Mouse (Mus musculus) gastrocnemius, adult 2 months (tissue): ENCODE results near the gene Cbx5. TPM values are rescaled to one million over a fixed set of nuclear protein-coding genes. Genes with fewer than 3 reads are reported as not detected.

ENCODE experiments used
- DNase-seq: peaks from one replicate; pipeline ENCODE4 v3.0.0; 2022
- H3K27ac ChIP-seq: fragments of 200-600 bp; 2 replicates; pipeline ENCODE4 v1.8.1; 2022; ENCODE audit warnings: mild to moderate bottlenecking
- H3K4me3 ChIP-seq: fragments of 200-600 bp; 2 replicates; pipeline ENCODE4 v1.8.1; 2022; ENCODE audit warnings: mild to moderate bottlenecking, moderate library complexity
- CTCF ChIP-seq: fragments of 200-600 bp; IDR thresholded peaks from 2 replicates; pipeline ENCODE4 v1.8.1; 2022; ENCODE audit warnings: antibody characterized with exemption, mild to moderate bottlenecking, moderate library complexity
- intact Hi-C: fragments of 180-260 bp; cut with DNase I; formaldehyde crosslinking; loops from one replicate; pipeline ENCODE4 v1.15.1; 2025
- total RNA-seq, 2 experiments: library from RNA; stranded (reverse); gene quantifications; 2 replicates each; pipeline ENCODE4 v1.2.3; 2021

Cbx5 gene
- total RNA-seq, 2 experiments from 2014 or later = 24.4 to 36.6 TPM

DNA sequence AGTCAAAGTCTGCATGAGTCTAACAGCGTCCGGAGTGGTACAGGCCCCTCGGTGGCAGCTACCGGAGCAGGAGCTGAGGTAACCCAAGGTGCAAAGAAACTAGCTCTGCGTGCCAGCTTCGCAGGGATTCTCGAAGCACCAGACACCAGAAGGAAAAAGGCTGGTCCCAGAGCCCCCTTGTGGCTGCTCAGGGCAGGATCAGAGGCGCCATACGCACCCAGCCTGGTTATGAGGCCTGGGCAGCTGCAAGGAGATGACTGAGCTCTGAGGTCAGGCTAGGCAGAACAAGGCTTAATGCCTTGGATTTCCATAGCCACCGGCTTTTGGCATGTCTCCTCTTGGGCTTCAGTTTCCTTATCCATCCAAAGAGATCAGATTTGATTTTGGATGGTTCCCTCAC lies 67.1 kb downstream of the Cbx5 start:
- TF ChIP-seq CTCF = peak; percentile 88
- DNase-seq = peak; percentile 89
- intact Hi-C loops = no loop called here
- H3K27ac ChIP-seq = peak overlapping the region; percentile 41
- 0 out of 2 replicates have a peak overlapping the region, but pooled peaks have one; percentile 1 for H3K4me3 ChIP-seq

DNA sequence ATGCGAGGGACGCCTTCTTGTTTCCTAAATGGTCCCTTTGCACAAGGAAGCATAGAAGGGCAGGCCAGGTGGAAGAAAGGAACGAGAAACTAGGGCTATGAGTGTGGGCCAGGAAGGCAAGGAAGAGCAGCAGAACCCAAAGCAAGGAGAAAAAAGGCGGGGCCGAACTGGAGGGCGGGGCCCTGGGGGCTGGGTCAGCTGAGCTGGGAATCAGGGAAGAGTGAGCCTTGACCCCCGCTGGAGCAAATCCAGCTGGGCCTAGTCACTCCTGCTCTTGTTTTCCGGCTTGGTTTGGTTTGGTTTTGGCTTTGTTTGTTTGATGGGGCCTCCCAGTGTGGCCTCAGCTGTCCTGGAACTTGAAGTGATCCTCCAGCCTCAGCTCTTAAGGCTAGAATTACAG lies 68.3 kb downstream of the Cbx5 start:
- peak overlapping the region; percentile 28; the same call in 1 of the 2 replicates for H3K27ac ChIP-seq
- H3K4me3 ChIP-seq = no peak overlapping the region
- DNase-seq = peak; percentile 67
- intact Hi-C loops = no loop called here
- TF ChIP-seq CTCF = no peak

DNA sequence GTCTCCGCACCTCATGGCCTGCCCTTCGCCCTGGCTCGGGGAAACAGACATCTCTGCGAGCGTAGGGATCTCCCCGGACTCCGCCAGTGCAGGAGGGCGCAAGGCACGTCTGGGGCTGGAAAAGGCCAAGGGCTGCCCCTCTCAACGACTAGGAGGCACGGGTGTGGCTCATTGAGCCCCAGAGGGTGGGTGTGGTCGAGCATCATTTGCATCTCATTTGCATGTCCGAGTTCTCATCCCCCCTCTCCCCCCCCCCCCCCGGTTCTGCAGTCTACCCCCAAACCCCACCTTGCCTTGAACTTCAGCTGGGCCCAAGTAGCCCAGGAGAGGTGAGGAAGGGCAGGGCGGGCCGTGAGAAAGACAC lies 69.3 kb downstream of the Cbx5 start:
- Histone ChIP-seq H3K4me3 (peak overlapping the region; percentile 82), H3K27ac (peak overlapping the region; percentile 66; the same call in 1 of the 2 replicates)
- no peak for DNase-seq
- TF ChIP-seq CTCF = no peak
- intact Hi-C loops = no loop called here

DNA sequence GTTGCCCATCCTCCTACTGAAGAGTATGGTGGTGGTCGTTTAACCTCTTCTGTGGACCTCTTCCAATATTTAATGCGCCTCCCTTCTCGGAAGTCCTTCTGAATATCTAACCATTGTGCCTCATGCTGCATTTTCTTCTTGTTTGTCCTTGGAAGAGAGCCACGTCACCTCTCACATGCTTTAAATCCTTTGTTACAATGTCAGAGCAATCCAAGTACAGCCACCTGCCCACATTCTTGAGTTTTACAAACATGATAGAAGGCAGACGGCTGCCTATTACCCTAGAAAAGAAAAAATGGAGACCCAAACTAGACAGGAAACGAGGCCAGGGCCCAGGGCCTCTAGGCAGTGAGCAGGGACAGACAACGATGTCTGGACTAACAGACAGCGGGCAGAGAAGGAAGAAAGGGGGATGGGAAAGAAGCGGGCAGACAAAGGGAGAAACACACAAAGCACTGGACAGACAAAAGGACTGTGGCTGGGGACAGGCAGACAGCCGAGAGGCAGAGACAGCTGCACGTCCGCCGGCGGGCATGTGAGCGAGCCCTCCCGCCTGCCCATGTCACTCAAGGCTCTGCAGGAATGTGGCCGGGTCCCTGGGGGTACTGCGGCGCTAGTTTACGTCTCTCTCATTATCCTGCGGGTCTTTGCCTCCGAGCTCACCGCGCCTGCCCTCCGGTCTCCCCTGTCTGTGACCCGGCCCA lies 69.9 kb downstream of the Cbx5 start:
- Histone ChIP-seq H3K27ac (peak overlapping the region; percentile 66), H3K4me3 (peak overlapping the region; percentile 82)
- intact Hi-C loops = loop anchor here (5.0 kb wide), 1 partner anchor 47 kb away; no protein-coding TSS in a partner anchor
- no peak for DNase-seq
- no peak for TF ChIP-seq CTCF

DNA sequence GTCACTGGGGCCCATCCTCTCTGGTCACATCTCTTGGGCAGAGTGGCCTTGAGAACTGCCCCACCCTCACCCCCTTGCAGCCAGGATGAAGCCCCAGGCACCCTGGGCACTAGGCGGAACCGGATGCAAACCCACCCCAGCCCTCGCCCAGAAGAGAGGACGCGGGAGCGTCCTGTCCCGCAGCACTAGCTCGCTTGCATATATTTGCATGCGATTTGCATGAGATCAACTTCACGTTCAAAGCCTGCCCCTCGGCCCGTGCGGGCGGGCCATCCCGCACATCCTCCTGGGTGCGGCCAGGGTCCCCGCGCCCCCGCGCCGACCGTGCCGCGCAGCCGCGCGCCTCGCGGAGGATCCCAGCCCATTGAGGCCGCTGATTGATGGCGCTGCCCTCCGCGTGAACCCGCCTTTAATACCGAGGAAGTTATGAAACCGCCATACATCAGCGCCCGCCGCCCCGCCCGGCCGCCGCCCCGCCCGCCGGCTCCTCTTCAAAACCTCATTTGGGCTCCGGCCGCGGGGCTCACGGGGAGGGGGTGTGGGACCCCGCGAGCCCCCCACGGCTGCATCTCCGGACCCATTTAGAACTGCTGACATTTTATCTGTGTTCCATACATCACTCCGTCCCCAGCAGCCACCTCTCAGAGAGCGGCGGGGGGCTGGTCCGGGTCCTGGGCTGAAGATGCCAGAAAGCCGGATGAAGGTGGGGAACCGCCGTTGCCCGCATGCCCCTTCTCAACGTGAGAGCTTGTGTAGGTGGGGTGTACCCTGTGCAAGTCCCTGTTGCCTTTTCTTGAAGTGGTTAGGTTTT lies 70.6 kb downstream of the Cbx5 start:
- TF ChIP-seq CTCF = no peak
- intact Hi-C loops = loop anchor here (5.0 kb wide), 1 partner anchor 47 kb away; no protein-coding TSS in a partner anchor
- Histone ChIP-seq H3K4me3 (peak overlapping the region; percentile 82), H3K27ac (peak overlapping the region; percentile 66)
- peak; percentile 58 for DNase-seq

DNA sequence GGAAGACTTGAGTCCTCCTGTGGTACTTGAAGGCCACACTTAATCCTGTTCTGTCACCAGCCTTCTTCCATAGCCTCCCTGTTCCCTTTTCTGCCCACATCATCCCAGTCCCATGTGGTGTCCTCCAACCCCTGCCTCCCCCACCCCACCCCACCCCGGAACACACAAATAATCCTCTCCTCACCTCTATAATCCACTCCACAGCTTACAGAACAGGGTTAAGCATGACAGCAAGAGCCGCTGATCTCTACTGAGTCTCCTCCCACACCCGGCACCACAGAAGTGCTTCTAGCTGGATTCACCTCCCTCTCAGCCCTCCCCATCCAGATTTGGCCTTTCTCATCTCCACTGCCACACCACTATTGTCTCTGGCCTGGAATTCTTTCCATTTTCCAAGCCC lies 71.8 kb downstream of the Cbx5 start:
- no peak for DNase-seq
- no peak overlapping the region for H3K27ac ChIP-seq
- H3K4me3 ChIP-seq = no peak overlapping the region
- TF ChIP-seq CTCF = no peak
- intact Hi-C loops = loop anchor here (5.0 kb wide), 1 partner anchor 45 kb away; no protein-coding TSS in a partner anchor

DNA sequence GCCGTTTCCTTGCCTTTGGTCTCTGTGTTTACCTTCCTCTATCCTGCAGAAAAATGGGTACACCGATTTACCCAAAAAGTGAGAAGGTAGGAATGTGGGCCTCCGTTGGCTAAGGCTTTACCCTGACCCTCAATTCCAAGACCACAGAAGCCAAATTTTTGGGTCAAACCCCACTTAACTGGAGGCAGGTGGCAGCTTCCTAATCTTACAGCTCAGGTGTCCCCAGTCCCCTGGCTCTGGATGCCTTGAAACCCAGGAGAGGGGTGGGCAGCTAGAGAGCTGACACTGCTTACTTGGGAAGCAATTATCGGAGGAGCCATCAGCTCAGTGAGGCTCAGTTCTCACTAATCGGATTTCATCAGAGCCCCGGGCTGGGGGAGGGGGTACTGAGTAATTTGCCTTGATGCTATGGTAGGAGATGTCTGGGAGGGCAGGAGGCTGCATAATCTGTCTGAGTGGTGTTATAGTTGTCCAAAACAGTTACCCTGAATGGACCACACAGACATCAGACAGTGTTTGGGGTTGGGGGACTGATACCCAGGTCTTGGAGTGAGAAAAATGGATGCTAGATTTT lies 72.5 kb downstream of the Cbx5 start, which contains the start of gene Smug1:
Smug1 (minus strand) TSS at position 51 of the 574 bp plus-strand sequence.
- intact Hi-C loops = loop anchor here (5.0 kb wide), 1 partner anchor 45 kb away; no protein-coding TSS in a partner anchor
- H3K4me3 ChIP-seq = no peak within 1 kb of the TSS
- DNase-seq = no peak
- H3K27ac ChIP-seq = no peak within 1 kb of the TSS
- no peak for TF ChIP-seq CTCF

DNA sequence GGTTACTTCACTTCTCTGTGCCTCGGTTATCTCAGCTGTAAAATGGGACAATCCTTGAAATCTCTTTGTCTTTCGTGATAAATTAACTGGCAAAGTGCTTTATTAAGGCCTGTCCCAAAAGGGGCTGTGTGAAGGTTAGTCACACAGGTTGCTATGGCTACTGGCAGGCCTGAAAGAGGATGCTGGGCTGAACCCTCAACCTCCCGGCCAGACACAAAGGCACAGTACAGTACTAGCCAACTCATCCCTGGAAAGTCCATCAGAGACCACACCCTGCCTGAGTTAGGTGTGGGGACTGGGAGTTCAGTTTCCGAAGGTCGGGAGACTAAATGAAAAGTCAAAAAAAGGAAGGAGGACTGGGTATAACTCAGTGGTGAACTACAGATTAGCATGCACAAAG lies 73.7 kb downstream of the Cbx5 start:
- intact Hi-C loops = loop anchor here (1.0 to 5.0 kb wide), 3 partner anchors 44 to 179 kb away; no protein-coding TSS in a partner anchor
- no peak for TF ChIP-seq CTCF
- no peak for DNase-seq
- Histone ChIP-seq H3K27ac (no peak overlapping the region), H3K4me3 (no peak overlapping the region; the same call in 1 of the 2 replicates)

DNA sequence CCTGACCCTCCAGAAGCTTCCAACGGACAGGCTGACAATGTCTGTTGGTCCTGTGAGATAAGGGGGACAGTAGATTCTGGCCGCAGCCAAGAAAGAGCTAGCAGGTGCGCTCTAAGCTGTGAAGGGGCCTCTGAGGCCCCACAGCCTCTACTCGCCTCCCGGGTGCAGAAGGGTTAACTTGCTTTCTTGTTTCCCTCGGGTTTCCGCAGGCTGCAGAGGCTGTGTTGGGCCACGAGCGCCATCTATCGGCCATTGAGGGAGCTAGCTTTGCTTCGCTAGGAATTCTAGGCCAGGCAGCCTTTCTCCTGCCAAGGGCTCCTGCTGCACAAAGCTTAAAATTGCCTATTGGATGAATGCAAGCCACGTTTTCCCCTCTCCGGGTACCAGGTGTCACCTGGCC lies 74.2 kb downstream of the Cbx5 start:
- Histone ChIP-seq H3K27ac (peak overlapping the region; percentile 73), H3K4me3 (peak overlapping the region; percentile 18)
- TF ChIP-seq CTCF = peak; percentile 99
- DNase-seq = peak; percentile 92
- intact Hi-C loops = loop anchor here (1.0 to 5.0 kb wide), 2 partner anchors 43 to 178 kb away; no protein-coding TSS in a partner anchor

DNA sequence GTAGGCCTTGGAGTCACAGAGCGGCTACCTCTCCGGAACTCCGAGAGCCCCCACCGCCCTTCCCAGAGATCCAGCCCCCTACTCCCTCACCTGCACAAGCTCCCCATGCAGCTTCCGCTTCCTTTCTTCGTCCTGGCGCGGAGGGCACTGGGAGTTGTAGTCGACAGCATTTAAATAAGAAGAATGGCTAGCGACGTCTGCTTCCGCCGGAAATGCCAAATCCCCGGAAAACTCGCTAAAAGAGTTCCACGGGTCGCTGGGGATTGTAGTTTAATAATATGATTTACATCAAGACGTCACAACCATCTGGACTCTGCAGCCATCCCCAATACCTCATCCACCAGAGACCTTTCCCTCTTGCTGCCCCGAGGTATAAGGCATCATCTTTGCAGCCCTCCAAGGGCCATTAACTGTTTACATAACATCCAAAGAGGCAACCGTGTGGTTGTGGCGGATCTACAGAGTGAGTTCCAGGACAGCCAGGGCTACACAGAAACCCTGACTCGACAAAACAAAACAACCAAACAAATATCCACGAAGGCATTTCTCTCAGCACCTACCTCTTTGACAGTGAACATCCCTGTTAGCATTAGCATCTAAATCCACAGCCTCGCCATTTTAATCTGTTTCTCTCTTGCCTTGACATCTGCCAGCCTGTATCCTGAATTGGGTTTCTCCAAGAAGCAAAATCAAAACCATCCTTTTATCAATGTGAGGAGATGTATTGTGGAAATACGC lies 76.3 kb downstream of the Cbx5 start:
- Histone ChIP-seq H3K4me3 (peak overlapping the region; percentile 94), H3K27ac (peak overlapping the region; percentile 84)
- TF ChIP-seq CTCF = no peak
- peak; percentile 94 for DNase-seq
- intact Hi-C loops = no loop called here

DNA sequence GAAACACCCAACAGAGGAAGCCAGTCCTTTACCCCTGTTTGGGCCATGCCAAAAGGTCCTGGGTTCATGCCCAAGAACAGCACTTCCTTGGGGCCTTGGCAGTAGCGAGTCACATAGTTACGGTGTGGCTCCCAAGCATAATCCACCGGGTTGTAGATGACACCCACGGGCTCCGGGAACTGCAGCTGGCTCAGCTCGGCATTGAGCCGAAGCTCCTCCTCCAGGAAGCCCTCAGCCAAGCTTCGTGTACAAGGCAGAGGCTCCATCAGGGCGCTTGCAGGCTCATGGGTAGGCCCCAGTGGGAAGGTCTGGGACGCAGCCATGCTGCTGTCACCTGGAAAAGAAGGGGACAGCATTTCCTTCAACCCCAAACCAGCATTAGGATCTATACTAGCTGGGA lies 82.0 kb downstream of the Cbx5 start:
- intact Hi-C loops = no loop called here
- Histone ChIP-seq H3K27ac (no peak overlapping the region), H3K4me3 (no peak overlapping the region)
- peak; percentile 61 for DNase-seq
- TF ChIP-seq CTCF = no peak

DNA sequence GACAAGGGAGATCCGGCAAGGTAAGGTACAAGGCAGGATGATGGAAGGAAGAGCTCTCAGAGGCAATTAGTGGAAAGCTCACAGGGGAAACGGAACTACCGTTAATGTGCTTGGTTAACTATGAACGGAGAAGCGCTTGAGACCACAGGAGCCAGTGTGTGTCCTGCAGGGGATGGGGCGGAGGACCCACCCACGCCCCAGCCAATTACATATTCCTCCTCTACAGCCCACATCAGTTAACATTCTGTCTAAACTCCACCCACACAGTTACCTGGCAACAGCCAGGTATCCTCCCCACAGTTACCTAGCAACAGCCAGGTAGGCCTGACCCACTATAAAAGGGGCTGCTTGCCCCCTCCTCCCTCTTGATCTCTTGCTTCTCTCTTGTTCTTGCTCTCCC lies 82.7 kb downstream of the Cbx5 start:
- Histone ChIP-seq H3K27ac (no peak overlapping the region), H3K4me3 (no peak overlapping the region)
- no peak for DNase-seq
- TF ChIP-seq CTCF = no peak
- intact Hi-C loops = no loop called here
